Mouse (Mus musculus) cerebellum, adult 2 months (tissue): ENCODE data around the gene Gm9945. TPM values are rescaled to one million over a fixed set of nuclear protein-coding genes. Genes with fewer than 3 reads are reported as not detected.
A peak's percentile ranks its signal among the peaks of the same experiment; 100 is the strongest.

Experiments
- DNase-seq, 2 experiments: peaks; one replicate each; pipeline ENCODE4 v3.0.0; 2021
- H3K27ac ChIP-seq: fragments of 200-500 bp; 2 replicates; pipeline ENCODE4 v1.5.1; 2012; ENCODE audit warnings: low read length, control low read depth, inconsistent platforms; ENCODE audit not compliant: insufficient read depth
- H3K27me3 ChIP-seq: fragments of 200-500 bp; 2 replicates; pipeline ENCODE4 v1.6.1; 2012; ENCODE audit warnings: inconsistent platforms, mild to moderate bottlenecking, low read length, moderate library complexity; ENCODE audit not compliant: control insufficient read depth, insufficient read depth
- H3K4me1 ChIP-seq: fragments of 200-500 bp; 2 replicates; pipeline ENCODE4 v1.6.1; 2011; ENCODE audit warnings: low read length; ENCODE audit not compliant: control insufficient read depth, insufficient read depth
- H3K4me3 ChIP-seq: fragments of 200-500 bp; replicated peaks from 2 replicates; pipeline ENCODE3; 2011; ENCODE audit warnings: mild to moderate bottlenecking, low read depth, low read length, control low read depth; ENCODE audit not compliant: insufficient read depth
- CTCF ChIP-seq: fragments of 200-500 bp; IDR thresholded peaks from 2 replicates; pipeline ENCODE4 v1.5.1; 2011; ENCODE audit warnings: low read depth, mild to moderate bottlenecking, control low read depth, low read length, moderate library complexity, borderline replicate concordance; ENCODE audit not compliant: insufficient read depth
- POLR2A ChIP-seq: fragments of 200-500 bp; IDR thresholded peaks from 2 replicates; pipeline ENCODE4 v1.6.1; 2011; ENCODE audit warnings: low read length, control low read depth, borderline replicate concordance; ENCODE audit not compliant: insufficient read depth
- WGBS: fragments of 180-500 bp; shearing (Covaris S2); methylation state at CpG from one replicate; pipeline ENCODE4 v1.1.7; 2018; 5-methylcytosine and 5-hydroxymethylcytosine counted together
- polyA plus RNA-seq: library from polyadenylated mRNA; depleted of rRNA; stranded (reverse); fragments of >200 nt; gene quantifications from 2 replicates; pipeline ENCODE4 v1.2.3, GENCODE M21; 2012

The Gm9945 gene
- polyA plus RNA-seq, 1 experiment, result 0.65 TPM

- no peak within 1 kb of the TSS for H3K27ac ChIP-seq
- TF ChIP-seq CTCF, result peak; percentile 31; the same call in 1 of the 2 replicates
- TF ChIP-seq POLR2A, result no peak
- peak within 1 kb of the TSS; percentile 48 for H3K4me3 ChIP-seq
- 9% methylated on average over 42 of the region's 42 CpGs for WGBS
- no peaks in the 10 kb centered on the region for H3K27me3 ChIP-seq
- peaks cover 9% of the 10 kb centered on the region for H3K4me1 ChIP-seq
- peak; percentile 51 to 62 for DNase-seq
These were observed 23.2 kb upstream of the Gm9945 start, which contains the start of the genes Gm10447 and Shroom1 for GRCm38 (mm10) chr11:53456474-53457371. Gene Gm10447, minus strand, starts transcription at chr11:53457110. Gene Shroom1, plus strand, starts transcription at chr11:53457205.

- Histone ChIP-seq H3K4me1 (peaks cover 7% of the 10 kb centered on the region), H3K27ac (no peak overlapping the region), H3K27me3 (no peaks in the 10 kb centered on the region), H3K4me3 (peak overlapping the region; percentile 48)
- TF ChIP-seq POLR2A (no peak), CTCF (no peak)
- WGBS, result 36% methylated on average over 29 of the region's 29 CpGs
- DNase-seq, result no peak
These were observed 22.5 kb upstream of the Gm9945 start for GRCm38 (mm10) chr11:53457372-53457954.

- TF ChIP-seq POLR2A (no peak), CTCF (no peak)
- Histone ChIP-seq H3K4me3 (no peak overlapping the region), H3K27ac (no peak overlapping the region), H3K4me1 (no peaks in the 10 kb centered on the region; the same call in 1 of the 2 replicates), H3K27me3 (no peaks in the 10 kb centered on the region)
- no peak for DNase-seq
- WGBS, result 73% methylated on average over 3 of the region's 3 CpGs
These were observed 21.0 kb upstream of the Gm9945 start for GRCm38 (mm10) chr11:53458996-53459395.

- DNase-seq, result no peak
These were observed 19.8 kb upstream of the Gm9945 start for GRCm38 (mm10) chr11:53460192-53460591.

GRCm38 (mm10) chr11:53461727-53462126, 18.2 kb upstream of the Gm9945 start:
- Histone ChIP-seq H3K27me3 (no peaks in the 10 kb centered on the region), H3K27ac (no peak overlapping the region), H3K4me1 (peaks cover 1% of the 10 kb centered on the region), H3K4me3 (no peak overlapping the region)
- TF ChIP-seq CTCF, result no peak
- no peak for TF ChIP-seq POLR2A
- WGBS, result 50% methylated on average over 5 of the region's 5 CpGs
- no peak for DNase-seq

More at GRCm38 (mm10) chr11:53460192-53460591, 19.8 kb upstream of the Gm9945 start:
- no peaks in the 10 kb centered on the region; the same call in 1 of the 2 replicates for H3K4me1 ChIP-seq
- 57% methylated on average over 3 of the region's 3 CpGs for WGBS
- no peak overlapping the region for H3K27ac ChIP-seq
- H3K4me3 ChIP-seq, result no peak overlapping the region
- H3K27me3 ChIP-seq, result no peaks in the 10 kb centered on the region
- TF ChIP-seq POLR2A (no peak), CTCF (no peak)

- 10% methylated on average over 55 of the region's 55 CpGs for WGBS
- H3K27ac ChIP-seq, result no peak overlapping the region
- peak in 1 of 2 experiments; percentile 33 for DNase-seq
- H3K27me3 ChIP-seq, result no peaks in the 10 kb centered on the region
- peaks cover 4% of the 10 kb centered on the region; the same call in 1 of the 2 replicates for H3K4me1 ChIP-seq
- TF ChIP-seq POLR2A, result no peak
- TF ChIP-seq CTCF, result no peak
- H3K4me3 ChIP-seq, result peak overlapping the region; percentile 40
These were observed 16.2 kb upstream of the Gm9945 start for GRCm38 (mm10) chr11:53463551-53464424.

- 6% methylated on average over 40 of the region's 40 CpGs for WGBS
- TF ChIP-seq POLR2A (peak; percentile 51; the same call in 1 of the 2 replicates), CTCF (peak; percentile 79)
- peak; percentile 87 to 92 for DNase-seq
- H3K27me3 ChIP-seq, result no peaks in the 10 kb centered on the region
- H3K27ac ChIP-seq, result peak overlapping the region; percentile 63
- H3K4me3 ChIP-seq, result peak overlapping the region; percentile 76
- H3K4me1 ChIP-seq, result peaks cover 10% of the 10 kb centered on the region; the same call in 1 of the 2 replicates
These were observed 13.6 kb upstream of the Gm9945 start for GRCm38 (mm10) chr11:53466231-53466971.
